Mouse (Mus musculus): ENCODE data around the gene Fbxo6. TPM values are rescaled to one million over a fixed set of nuclear protein-coding genes. Genes with fewer than 3 reads are reported as not detected.

Gene Fbxo6
- polyA plus RNA-seq, 1 experiment = 89.7 TPM

DNA sequence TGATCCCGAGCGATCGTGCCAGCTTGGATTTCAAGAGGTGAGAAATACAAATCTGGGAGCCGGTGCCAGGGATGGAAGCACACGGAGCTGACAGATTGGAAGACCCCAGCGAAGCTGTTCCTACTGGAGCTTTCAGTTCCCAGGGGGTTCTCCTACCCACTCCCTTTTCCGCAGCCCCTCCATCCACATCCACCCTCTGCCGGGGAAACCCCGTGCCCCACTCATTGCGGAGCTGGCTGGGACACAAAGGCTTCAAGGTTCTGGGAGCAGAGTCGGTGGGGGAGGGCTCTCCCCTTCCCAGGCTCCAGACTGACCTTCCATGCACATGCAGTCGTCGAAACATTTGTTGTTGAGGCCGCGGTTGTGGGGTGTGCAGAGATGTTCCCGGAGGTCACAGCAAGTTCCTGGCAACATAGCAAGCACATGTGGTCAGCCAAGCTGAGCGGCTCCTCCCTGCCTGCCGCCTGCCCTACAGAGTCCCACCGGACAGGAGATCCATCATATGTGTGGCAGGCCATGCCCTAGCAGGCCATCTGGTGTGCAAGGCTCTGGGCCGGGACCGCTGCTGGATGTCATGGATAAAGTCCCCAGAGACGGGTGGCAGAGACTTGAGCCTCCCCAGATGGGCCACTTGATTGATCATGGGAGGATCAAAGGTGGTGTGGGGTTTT lies 44.2 kb downstream of the Fbxo6 start:
- Histone ChIP-seq H3K4me2 (ENCODE audit: low read depth) (no peak overlapping the region), H3K79me2 (ENCODE audit: control insufficient read depth, insufficient read depth) (no peaks in the 10 kb centered on the region), H3ac (ENCODE audit: control insufficient read depth, insufficient read length) (no peak overlapping the region), H3K36me3 (ENCODE audit: control insufficient read depth, insufficient read depth) (no peaks in the 10 kb centered on the region), H3K27me3 (ENCODE audit: control insufficient read depth, insufficient read depth, insufficient read length) (peaks cover 17% of the 10 kb centered on the region), H3K4me3 (no peak overlapping the region)
- TF ChIP-seq MAX (IDR thresholded peaks at IDR 0.05; ENCODE audit: low read depth) (no peak), MYOG (IDR thresholded peaks at IDR 0.05; ENCODE audit: control insufficient read depth in 1 of 3, insufficient read depth in 1 of 3, insufficient read length in 2 of 3, low read depth in 2 of 3) (peak in 1 of 3 experiments; percentile 53)

DNA sequence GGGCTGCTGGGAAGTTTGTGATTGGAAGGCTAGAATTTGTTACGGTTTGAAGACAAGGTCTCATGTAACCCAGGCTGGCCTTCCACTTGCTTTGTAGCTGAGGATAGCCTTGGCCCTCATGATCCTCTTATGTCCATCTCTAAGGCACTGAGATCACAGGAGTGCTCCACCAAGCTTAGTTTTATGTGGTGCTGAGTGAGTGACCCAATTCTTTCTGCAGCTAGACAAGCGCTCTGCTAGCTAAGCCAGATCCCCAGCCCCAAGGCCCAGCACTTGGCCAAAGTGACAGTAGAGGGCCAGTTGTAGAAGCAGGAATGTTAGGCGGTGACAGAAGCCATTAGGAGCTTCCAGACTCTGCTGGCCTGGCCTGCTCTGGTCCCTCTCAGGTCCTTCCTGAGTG lies 47.8 kb downstream of the Fbxo6 start:
- Histone ChIP-seq H3ac (ENCODE audit: control insufficient read depth, insufficient read length) (no peak overlapping the region), H3K27me3 (ENCODE audit: control insufficient read depth, insufficient read depth, insufficient read length) (peaks cover 29% of the 10 kb centered on the region), H3K36me3 (ENCODE audit: control insufficient read depth, insufficient read depth) (no peaks in the 10 kb centered on the region), H3K79me2 (ENCODE audit: control insufficient read depth, insufficient read depth) (no peaks in the 10 kb centered on the region), H3K4me2 (ENCODE audit: low read depth) (no peak overlapping the region), H3K4me3 (no peak overlapping the region)
- no peak for TF ChIP-seq POLR2A (IDR thresholded peaks at IDR 0.05; ENCODE audit: insufficient read length, low read depth)
- no peak for TF ChIP-seq TCF12 (IDR thresholded peaks at IDR 0.05; ENCODE audit: insufficient read depth, poor library complexity, severe bottlenecking)
- TF ChIP-seq MYOG (IDR thresholded peaks at IDR 0.05; ENCODE audit: control insufficient read depth in 1 of 3, insufficient read depth in 1 of 3, insufficient read length in 2 of 3, low read depth in 2 of 3) = no peak
- TF ChIP-seq REST (IDR thresholded peaks at IDR 0.05; ENCODE audit: insufficient read depth, insufficient read length) = no peak
- TF ChIP-seq TCF3 (IDR thresholded peaks at IDR 0.05; ENCODE audit: insufficient read length, low read depth) = no peak
- no peak for TF ChIP-seq MAX (IDR thresholded peaks at IDR 0.05; ENCODE audit: low read depth)
- TF ChIP-seq E2F4 (IDR thresholded peaks at IDR 0.05; ENCODE audit: insufficient read depth) = no peak
- no peak for TF ChIP-seq CEBPB (IDR thresholded peaks at IDR 0.05; ENCODE audit: insufficient read depth, poor library complexity, severe bottlenecking)
- TF ChIP-seq SRF (IDR thresholded peaks at IDR 0.05; ENCODE audit: control insufficient read depth, insufficient read length, low read depth) = no peak
- TF ChIP-seq POLR2AphosphoS2 (IDR thresholded peaks at IDR 0.05; ENCODE audit: insufficient read length, low read depth) = no peak
- no peak for TF ChIP-seq USF1 (IDR thresholded peaks at IDR 0.05; ENCODE audit: low read depth)
- TF ChIP-seq MYOD1 (IDR thresholded peaks at IDR 0.05; ENCODE audit: control insufficient read depth in 1 of 3, insufficient read length in 2 of 3, low read depth in 2 of 3) = no peak

DNA sequence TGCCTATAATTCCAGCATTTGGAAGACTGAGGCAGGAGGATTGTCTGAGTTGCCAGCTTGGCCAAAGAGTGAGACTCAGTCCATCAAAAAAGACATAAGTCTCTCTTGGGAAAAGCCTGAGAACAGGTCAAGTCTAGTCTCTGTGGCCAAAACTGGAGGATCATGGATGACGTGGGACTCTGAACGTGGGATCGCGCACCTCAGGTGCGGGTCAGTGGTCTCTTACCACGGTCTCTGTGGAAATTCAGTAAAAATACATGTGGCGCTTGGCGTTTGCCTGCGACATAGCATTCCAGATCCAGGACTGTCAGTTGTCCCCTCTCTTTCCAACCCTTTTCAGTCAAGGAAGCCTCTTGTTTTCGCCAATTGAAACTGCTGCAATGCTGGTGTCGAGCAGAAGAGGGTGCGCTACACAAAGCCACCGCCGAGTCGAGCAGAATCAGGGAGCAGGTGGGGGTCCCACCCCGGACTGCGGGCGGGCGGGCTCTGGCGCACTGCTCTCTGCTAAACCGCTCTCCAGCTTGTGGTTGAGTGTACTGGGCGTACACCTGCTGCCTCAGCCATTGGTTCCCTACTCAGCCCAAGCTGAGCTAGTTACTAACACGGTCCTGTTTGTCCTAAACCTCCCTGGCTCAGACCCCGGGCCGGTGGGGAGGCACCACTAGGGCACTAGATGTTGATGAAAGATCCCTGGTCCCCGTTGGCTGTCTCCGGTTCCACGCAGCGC lies 50.0 kb downstream of the Fbxo6 start:
- H3K4me2 ChIP-seq (ENCODE audit: low read depth) = no peak overlapping the region
- H3K27me3 ChIP-seq (ENCODE audit: control insufficient read depth, insufficient read depth, insufficient read length) = peaks cover 36% of the 10 kb centered on the region
- H3K79me2 ChIP-seq (ENCODE audit: control insufficient read depth, insufficient read depth) = no peaks in the 10 kb centered on the region
- H3ac ChIP-seq (ENCODE audit: control insufficient read depth, insufficient read length) = no peak overlapping the region
- TF ChIP-seq MYOG (IDR thresholded peaks at IDR 0.05; ENCODE audit: control insufficient read depth in 1 of 3, insufficient read depth in 1 of 3, insufficient read length in 2 of 3, low read depth in 2 of 3) (peak in 2 of 3 experiments; percentile 22 to 70), MYOD1 (IDR thresholded peaks at IDR 0.05; ENCODE audit: control insufficient read depth in 1 of 3, insufficient read length in 2 of 3, low read depth in 2 of 3) (peak in 2 of 3 experiments; percentile 50 to 56), MAX (IDR thresholded peaks at IDR 0.05; ENCODE audit: low read depth) (no peak)
- H3K36me3 ChIP-seq (ENCODE audit: control insufficient read depth, insufficient read depth) = no peaks in the 10 kb centered on the region
- H3K4me3 ChIP-seq = no peak overlapping the region

DNA sequence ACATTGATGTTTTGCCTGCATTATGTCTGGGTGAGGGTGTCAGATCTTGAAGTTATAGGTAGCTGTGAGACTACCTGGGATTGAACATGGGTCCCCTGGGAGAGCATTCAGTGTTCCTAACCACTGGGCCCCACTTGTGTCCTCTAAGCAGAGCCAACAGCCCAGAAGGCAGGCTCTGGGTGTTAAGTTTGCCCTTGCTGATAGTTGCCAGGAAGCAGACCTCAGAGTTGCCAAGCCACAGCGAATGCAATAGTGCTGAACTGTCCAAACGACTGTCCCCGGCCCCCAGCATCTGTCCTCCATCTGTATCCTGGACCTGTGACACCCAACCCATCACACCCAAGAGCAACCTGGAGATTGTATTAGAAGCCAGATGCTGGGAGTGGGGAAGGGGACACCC lies 53.3 kb downstream of the Fbxo6 start:
- Histone ChIP-seq H3K4me2 (ENCODE audit: low read depth) (no peak overlapping the region), H3K27me3 (ENCODE audit: control insufficient read depth, insufficient read depth, insufficient read length) (peaks cover 41% of the 10 kb centered on the region), H3K36me3 (ENCODE audit: control insufficient read depth, insufficient read depth) (no peaks in the 10 kb centered on the region), H3ac (ENCODE audit: control insufficient read depth, insufficient read length) (no peak overlapping the region), H3K4me3 (no peak overlapping the region), H3K79me2 (ENCODE audit: control insufficient read depth, insufficient read depth) (no peaks in the 10 kb centered on the region)
- TF ChIP-seq CEBPB (IDR thresholded peaks at IDR 0.05; ENCODE audit: insufficient read depth, poor library complexity, severe bottlenecking) = no peak

DNA sequence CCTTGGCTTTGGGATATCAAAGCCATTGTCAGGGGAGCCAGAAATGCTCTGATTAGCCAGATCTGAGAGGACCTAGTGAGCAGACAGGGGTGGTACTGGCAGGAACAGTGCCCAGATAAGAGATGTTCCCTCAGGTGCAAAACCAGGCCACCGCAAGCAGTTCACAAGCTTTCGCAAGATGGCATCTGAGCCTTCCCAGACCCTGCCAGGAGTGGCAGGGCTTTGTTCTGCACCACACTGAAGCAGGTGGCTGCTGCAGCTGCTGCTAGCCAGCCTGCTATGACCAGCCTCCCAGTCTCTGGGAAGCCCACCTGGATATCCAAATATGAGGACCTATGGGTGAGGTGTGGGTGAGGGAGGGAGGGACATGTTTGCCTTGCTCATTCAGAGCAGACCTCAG lies 54.0 kb downstream of the Fbxo6 start:
- Histone ChIP-seq H3ac (ENCODE audit: control insufficient read depth, insufficient read length) (no peak overlapping the region), H3K4me2 (ENCODE audit: low read depth) (no peak overlapping the region), H3K36me3 (ENCODE audit: control insufficient read depth, insufficient read depth) (no peaks in the 10 kb centered on the region), H3K4me3 (no peak overlapping the region), H3K79me2 (ENCODE audit: control insufficient read depth, insufficient read depth) (no peaks in the 10 kb centered on the region), H3K27me3 (ENCODE audit: control insufficient read depth, insufficient read depth, insufficient read length) (peaks cover 41% of the 10 kb centered on the region)
- TF ChIP-seq MYOD1 (IDR thresholded peaks at IDR 0.05; ENCODE audit: control insufficient read depth in 1 of 3, insufficient read length in 2 of 3, low read depth in 2 of 3) (peak in 1 of 3 experiments; percentile 50), TCF12 (IDR thresholded peaks at IDR 0.05; ENCODE audit: insufficient read depth, poor library complexity, severe bottlenecking) (no peak), USF1 (IDR thresholded peaks at IDR 0.05; ENCODE audit: low read depth) (no peak), POLR2AphosphoS2 (IDR thresholded peaks at IDR 0.05; ENCODE audit: insufficient read length, low read depth) (no peak), MYOG (IDR thresholded peaks at IDR 0.05; ENCODE audit: control insufficient read depth in 1 of 3, insufficient read depth in 1 of 3, insufficient read length in 2 of 3, low read depth in 2 of 3) (peak in 1 of 3 experiments; percentile 44)

Other genes with a start within 250 kb of the Fbxo6 start
- gene Mfn2, start 247.4 kb downstream of the Fbxo6 start, polyA plus RNA-seq (2012; fragmentation: generic; extraction: Trizol) = 75.8 TPM
- gene Plod1, start 215.4 kb downstream of the Fbxo6 start, polyA plus RNA-seq (2012; fragmentation: generic; extraction: Trizol) = 77.2 TPM
- 49.9 TPM for gene 2510039O18Rik, start 211.2 kb downstream of the Fbxo6 start, polyA plus RNA-seq (2012; fragmentation: generic; extraction: Trizol)
- gene Nppb, start 166.4 kb downstream of the Fbxo6 start, polyA plus RNA-seq (2012; fragmentation: generic; extraction: Trizol) = 0.26 TPM
- gene Nppa, start 151.4 kb downstream of the Fbxo6 start, polyA plus RNA-seq (2012; fragmentation: generic; extraction: Trizol) = not detected
- gene Clcn6, start 113.3 kb downstream of the Fbxo6 start, polyA plus RNA-seq (2012; fragmentation: generic; extraction: Trizol) = 19.6 TPM
- 31.8 TPM for gene Mthfr, start 113.1 kb downstream of the Fbxo6 start, polyA plus RNA-seq (2012; fragmentation: generic; extraction: Trizol)
- 10.9 TPM for gene Agtrap, start 64.1 kb downstream of the Fbxo6 start, polyA plus RNA-seq (2012; fragmentation: generic; extraction: Trizol)
- 31.0 TPM for gene Mad2l2, start 21.8 kb downstream of the Fbxo6 start, polyA plus RNA-seq (2012; fragmentation: generic; extraction: Trizol)
- gene Draxin, start 21.4 kb downstream of the Fbxo6 start, polyA plus RNA-seq (2012; fragmentation: generic; extraction: Trizol) = 0.04 TPM
- 3.1 TPM for gene Fbxo44, start 8.3 kb upstream of the Fbxo6 start, polyA plus RNA-seq (2012; fragmentation: generic; extraction: Trizol)
- 0.85 TPM for gene Fbxo2, start 8.5 kb upstream of the Fbxo6 start, polyA plus RNA-seq (2012; fragmentation: generic; extraction: Trizol)
- 0.01 TPM for gene Disp3, start 135.8 kb upstream of the Fbxo6 start, polyA plus RNA-seq (2012; fragmentation: generic; extraction: Trizol)

Measured in myocyte (in vitro differentiated cells).